Mouse (Mus musculus) adrenal gland, adult (tissue): Measurements from ENCODE around the gene Zfp692.
"Not testable (repeated sequence)": the region's sequence is repeated elsewhere in the genome, so short reads cannot be mapped to it uniquely, and the experiment has no call there.

Source experiments
- DNase-seq, 2 experiments: peaks; one replicate each; pipeline ENCODE4 v3.0.0; 2022 to 2023; ENCODE audit warnings: low spot score in 1 of 2; ENCODE audit not compliant: inconsistent age in 2 of 2

Zfp692 gene

DNA sequence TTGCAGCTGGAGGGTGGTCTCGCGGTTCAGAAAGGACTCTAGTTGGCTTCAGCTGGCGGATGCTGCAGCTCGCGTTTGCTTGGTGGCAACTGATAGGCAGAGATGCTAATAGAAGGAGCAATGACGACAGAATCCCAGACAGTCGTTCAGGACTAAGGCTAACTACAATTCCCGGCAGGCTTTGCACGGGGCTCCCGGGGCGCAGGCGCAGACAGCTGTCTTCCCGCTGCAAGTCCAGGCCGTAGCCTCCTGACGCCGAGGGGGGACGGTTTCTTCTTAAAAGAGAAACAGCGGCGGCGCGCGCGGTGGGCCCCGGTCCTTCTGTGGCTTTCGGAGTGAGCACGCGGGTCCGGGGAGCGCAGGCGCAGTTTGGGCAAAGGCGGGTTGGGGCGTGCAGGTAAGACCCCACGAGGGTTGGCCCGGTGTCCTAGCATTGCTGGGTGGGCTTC lies at the start of gene Zfp692:
Gene Zfp692 (plus strand): TSS at position 210 of the 449 bp plus-strand sequence.
- DNase-seq, result peak; percentile 96 to 97

GRCm38 (mm10) chr11:58257816-58258215 lies 49.1 kb upstream of the Zfp692 start:
- no peak for DNase-seq

GRCm38 (mm10) chr11:58260156-58260555 lies 46.7 kb upstream of the Zfp692 start:
- DNase-seq, result no peak

GRCm38 (mm10) chr11:58261826-58262225 lies 45.0 kb upstream of the Zfp692 start:
- no peak for DNase-seq

GRCm38 (mm10) chr11:58262336-58262735 lies 44.5 kb upstream of the Zfp692 start:
- no peak for DNase-seq

- no peak for DNase-seq
These were observed 43.4 kb upstream of the Zfp692 start for GRCm38 (mm10) chr11:58263516-58263915.

- DNase-seq, result no peak
These were observed 42.3 kb upstream of the Zfp692 start for GRCm38 (mm10) chr11:58264546-58264945.

- no peak for DNase-seq
These were observed 38.6 kb upstream of the Zfp692 start for GRCm38 (mm10) chr11:58268285-58268684.

GRCm38 (mm10) chr11:58274572-58274971 lies 32.3 kb upstream of the Zfp692 start, which contains the start of gene 4930438A08Rik:
TSS of gene 4930438A08Rik (plus strand) at chr11:58274799.
- DNase-seq, result no peak

DNA sequence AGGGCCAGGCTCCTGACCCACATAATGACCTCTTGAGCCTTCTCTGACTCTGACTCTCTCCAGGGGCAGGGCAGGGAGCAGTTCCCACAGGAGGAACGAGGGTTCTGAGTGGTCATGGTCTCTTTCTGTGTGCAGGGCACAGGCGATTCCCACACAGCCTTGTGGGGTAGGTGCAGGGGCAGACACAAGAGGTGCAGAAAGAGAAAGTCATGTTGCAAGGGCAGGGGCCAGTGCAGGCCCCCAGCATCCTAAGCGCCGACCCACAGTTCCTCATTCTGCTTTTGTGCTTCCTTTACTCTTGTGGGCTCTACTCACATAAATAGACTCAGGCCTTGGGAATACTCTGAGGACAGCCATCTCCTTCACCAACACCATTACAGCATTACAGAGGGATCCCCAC lies 31.1 kb upstream of the Zfp692 start:
- no peak for DNase-seq

GRCm38 (mm10) chr11:58281970-58282496 lies 24.8 kb upstream of the Zfp692 start:
- DNase-seq, result no peak

- DNase-seq, result no peak
These were observed 24.4 kb upstream of the Zfp692 start for GRCm38 (mm10) chr11:58282518-58282917.

- DNase-seq, result peak; percentile 47 to 60
These were observed 16.7 kb upstream of the Zfp692 start for GRCm38 (mm10) chr11:58289992-58290682.

- no peak for DNase-seq
These were observed 16.1 kb upstream of the Zfp692 start for GRCm38 (mm10) chr11:58290812-58291211.

DNA sequence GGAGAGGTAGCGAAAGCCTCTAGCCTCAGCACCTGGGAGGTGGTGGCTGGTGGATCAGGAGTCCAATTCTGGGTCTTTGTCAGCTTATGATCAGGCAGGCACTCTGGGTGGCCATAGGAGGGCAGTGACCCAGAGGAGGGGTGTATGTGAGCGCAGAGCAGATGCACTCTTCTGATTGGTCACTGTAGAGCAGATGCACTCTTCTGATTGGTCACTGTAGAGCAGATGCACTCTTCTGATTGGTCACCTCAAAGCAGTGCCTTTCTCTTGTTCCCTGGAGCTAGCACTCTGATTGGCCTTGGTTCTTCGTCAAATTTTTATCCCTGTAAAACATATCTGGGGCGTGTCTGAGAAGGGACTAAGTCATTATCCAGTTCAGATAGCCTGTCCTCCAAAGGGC lies 14.1 kb upstream of the Zfp692 start:
- no peak for DNase-seq

DNA sequence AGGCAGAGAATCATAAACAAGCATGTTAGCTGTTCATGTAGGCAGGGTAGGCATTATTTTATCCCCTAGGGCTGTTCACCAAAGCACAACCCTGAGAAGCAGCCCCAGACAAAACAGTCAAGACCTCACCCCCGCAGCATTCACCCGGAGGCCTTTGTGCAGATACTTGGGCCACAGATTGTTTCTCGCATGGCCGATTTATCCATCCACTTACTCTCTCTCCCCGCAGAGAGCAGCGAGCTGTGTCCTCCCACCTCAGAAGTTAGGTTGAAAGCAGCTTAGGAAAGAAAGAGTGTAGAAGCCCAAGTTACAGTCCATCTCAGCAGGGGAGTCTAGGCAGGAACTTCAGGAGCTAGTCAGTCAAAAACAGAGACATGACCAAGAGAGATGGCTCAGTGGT lies 9.5 kb upstream of the Zfp692 start:
- no peak for DNase-seq

- peak; percentile 83 to 95 for DNase-seq
These were observed 5.8 kb upstream of the Zfp692 start for GRCm38 (mm10) chr11:58301057-58301456.

GRCm38 (mm10) chr11:58301837-58302754 lies 4.8 kb upstream of the Zfp692 start:
- peak; percentile 99 to 100 for DNase-seq

GRCm38 (mm10) chr11:58302774-58303445 lies 4.0 kb upstream of the Zfp692 start:
- DNase-seq, result no peak

DNA sequence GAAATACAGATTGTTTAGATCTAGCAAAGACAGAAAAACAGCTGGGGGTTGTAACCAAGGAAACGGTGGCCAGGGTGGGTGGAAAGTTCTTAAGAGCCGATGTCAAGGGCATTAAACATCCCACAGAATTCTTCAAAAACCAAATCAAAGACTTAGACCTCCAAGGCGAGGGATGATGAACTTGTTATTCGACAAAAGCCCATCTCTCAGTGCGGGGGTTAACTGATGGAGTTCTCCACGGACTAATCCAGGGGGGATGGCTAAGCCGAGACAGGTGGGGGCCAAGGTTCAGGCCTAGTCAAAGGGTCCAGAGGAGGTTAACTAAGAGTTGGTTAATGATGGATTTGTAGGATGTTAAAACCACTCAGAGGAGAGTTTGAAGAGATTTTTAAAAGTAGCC lies 3.3 kb upstream of the Zfp692 start:
- no peak for DNase-seq

GRCm38 (mm10) chr11:58305299-58305698 lies 1.6 kb upstream of the Zfp692 start:
- DNase-seq, result not testable (repeated sequence)
